Mouse (Mus musculus): ENCODE results near the gene Igbp1b.

DNA sequence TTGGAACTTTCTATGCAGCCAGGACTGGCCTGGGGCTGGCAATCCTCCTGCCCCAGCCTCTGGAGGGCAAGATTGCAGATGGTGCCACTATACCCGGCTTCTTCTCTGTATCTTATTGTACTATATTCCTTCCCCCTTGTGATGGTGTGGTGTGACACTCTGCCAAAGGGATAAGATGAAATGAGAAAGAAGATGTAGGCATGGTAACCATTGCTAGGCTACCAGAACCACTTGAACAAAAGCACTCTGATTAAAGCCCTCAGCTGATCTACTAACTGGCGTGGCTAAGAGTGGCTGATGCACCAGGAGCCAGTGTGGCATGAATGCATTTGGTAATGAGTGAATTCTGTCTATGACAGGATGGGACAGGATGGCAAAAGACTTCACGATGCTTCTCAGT lies at the start of gene Igbp1b:
- TF ChIP-seq MYOD1 (IDR thresholded peaks at IDR 0.05; ENCODE audit: control insufficient read depth in 1 of 3, insufficient read length in 2 of 3, low read depth in 2 of 3) (no peak), TCF12 (IDR thresholded peaks at IDR 0.05; ENCODE audit: insufficient read depth, poor library complexity, severe bottlenecking) (no peak), MYOG (IDR thresholded peaks at IDR 0.05; ENCODE audit: control insufficient read depth in 1 of 3, insufficient read depth in 1 of 3, insufficient read length in 2 of 3, low read depth in 2 of 3) (no peak), POLR2A (IDR thresholded peaks at IDR 0.05; ENCODE audit: insufficient read length, low read depth) (no peak), USF1 (IDR thresholded peaks at IDR 0.05; ENCODE audit: low read depth) (no peak), CEBPB (IDR thresholded peaks at IDR 0.05; ENCODE audit: insufficient read depth, poor library complexity, severe bottlenecking) (no peak), MAX (IDR thresholded peaks at IDR 0.05; ENCODE audit: low read depth) (no peak), POLR2AphosphoS2 (IDR thresholded peaks at IDR 0.05; ENCODE audit: insufficient read length, low read depth) (no peak), E2F4 (IDR thresholded peaks at IDR 0.05; ENCODE audit: insufficient read depth) (no peak)
